Mouse (Mus musculus) midbrain, embryonic 14.5 days (tissue): ENCODE measurements around the gene Smad3. TPM values are rescaled to one million over a fixed set of nuclear protein-coding genes. Genes with fewer than 3 reads are reported as not detected.

ENCODE experiments used
- ATAC-seq: fragments of 200-750 bp; cut with Nextera tagmentation; 2 replicates; pipeline ENCODE4 v1.8.0; 2017; ENCODE audit warnings: moderate number of reproducible peaks, moderate library complexity; ENCODE audit not compliant: low FRiP score, low TSS enrichment
- DNase-seq: peaks from one replicate; pipeline ENCODE4 v3.0.0-alpha.2; 2015
- H3K27ac ChIP-seq: fragments of 300-500 bp; sonication (generic); replicated peaks from 2 replicates; pipeline ENCODE4 v1.5.1; 2014; ENCODE audit warnings: mild to moderate bottlenecking, low read depth, low read length, moderate library complexity
- H3K27me3 ChIP-seq: fragments of 300-500 bp; sonication (generic); 2 replicates; pipeline ENCODE4 v1.6.1; 2014; ENCODE audit warnings: low read length, control low read depth, mixed read lengths; ENCODE audit not compliant: control insufficient read depth, insufficient read depth
- H3K36me3 ChIP-seq: fragments of 300-500 bp; sonication (generic); 2 replicates; pipeline ENCODE4 v1.6.1; 2014; ENCODE audit warnings: low read length, control low read depth; ENCODE audit not compliant: control insufficient read depth, insufficient read depth
- H3K4me1 ChIP-seq: fragments of 300-500 bp; sonication (generic); 2 replicates; pipeline ENCODE4 v1.6.1; 2014; ENCODE audit warnings: mild to moderate bottlenecking, antibody characterized with exemption, low read length, control low read depth; ENCODE audit not compliant: control insufficient read depth, insufficient read depth
- H3K4me2 ChIP-seq: fragments of 300-500 bp; sonication (generic); 2 replicates; pipeline ENCODE4 v1.6.1; 2014; ENCODE audit warnings: mild to moderate bottlenecking, low read length, moderate library complexity
- H3K4me3 ChIP-seq: fragments of 300-500 bp; sonication (generic); replicated peaks from 2 replicates; pipeline ENCODE4 v1.5.1; 2014; ENCODE audit warnings: low read depth, low read length
- H3K9ac ChIP-seq: fragments of 300-500 bp; sonication (generic); replicated peaks from 2 replicates; pipeline ENCODE4 v1.6.1; 2014; ENCODE audit warnings: mild to moderate bottlenecking, low read length, moderate library complexity
- H3K9me3 ChIP-seq: fragments of 300-500 bp; sonication (generic); 2 replicates; pipeline ENCODE4 v1.6.1; 2016; ENCODE audit warnings: low read length, control low read depth, mixed read lengths; ENCODE audit not compliant: control insufficient read depth
- WGBS: fragments of 180-500 bp; shearing (Covaris S2); extraction: QIAGEN DNeasy Blood & Tissue Kit; methylation state at CpG from one replicate; pipeline ENCODE4 v1.1.7; 2014; 5-methylcytosine and 5-hydroxymethylcytosine counted together
- polyA plus RNA-seq: library from polyadenylated mRNA; unstranded; fragments of >200 nt; fragmentation: Nextera tagmentation; extraction: Ambion mirVana; gene quantifications from 2 replicates; pipeline ENCODE4 v1.2.1, GENCODE M21; 2014

The Smad3 gene
- polyA plus RNA-seq, 1 experiment from 2014 or later: 7.7 TPM

DNA sequence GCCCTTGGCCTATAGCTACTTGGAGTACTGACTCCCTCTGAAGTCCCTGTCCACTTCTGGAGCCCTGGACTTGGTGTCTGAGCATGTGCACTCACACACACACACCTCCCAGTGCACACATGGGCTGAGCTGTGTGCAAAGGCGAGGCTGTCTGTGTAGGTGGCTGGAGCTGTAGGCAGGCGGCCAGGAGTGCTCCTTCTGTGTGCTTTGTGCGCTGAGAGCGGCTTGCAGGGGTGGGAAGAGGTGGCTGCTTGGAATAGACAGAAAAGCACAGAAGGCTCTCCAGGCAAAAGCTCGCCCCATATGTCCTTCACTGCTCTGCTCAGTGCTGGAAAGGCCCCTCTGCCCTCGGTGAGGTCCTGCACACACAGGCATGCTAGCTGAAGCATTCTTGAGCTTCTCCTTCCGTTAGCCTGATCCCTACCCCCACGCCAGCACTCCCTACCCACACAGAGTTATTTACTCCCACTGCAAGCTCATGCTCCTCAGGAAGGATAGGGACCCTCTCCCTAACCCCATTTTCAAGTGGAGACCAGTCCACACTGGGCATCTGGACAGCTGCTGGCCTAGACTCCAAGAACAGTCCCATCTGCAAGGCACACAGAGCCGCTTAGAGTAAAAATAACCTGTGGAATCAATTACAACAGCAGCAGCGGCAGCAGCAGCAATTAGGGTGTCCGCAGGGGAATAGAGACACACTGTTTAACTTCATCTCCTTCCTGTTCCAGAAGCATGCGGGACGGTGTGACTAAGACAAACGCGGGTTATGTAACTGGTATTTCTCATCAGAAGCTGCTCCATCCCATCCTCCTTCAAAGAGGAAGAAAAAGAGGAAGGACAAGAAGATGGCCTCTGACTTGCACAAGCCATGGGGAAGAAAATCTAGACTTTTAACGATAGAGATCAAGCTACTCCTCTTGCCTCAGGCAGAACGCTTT is 22.4 kb upstream of the Smad3 start:
- Histone ChIP-seq H3K9me3 (no peaks in the 10 kb centered on the region), H3K27ac (no peak overlapping the region), H3K4me1 (0 out of 2 replicates have a peak, but pooled peaks cover 3% of the 10 kb centered on the region), H3K4me3 (no peak overlapping the region), H3K4me2 (no peak overlapping the region), H3K27me3 (no peaks in the 10 kb centered on the region), H3K36me3 (no peaks in the 10 kb centered on the region), H3K9ac (no peak overlapping the region)
- ATAC-seq (no peak), DNase-seq (no peak)
- WGBS: 62% methylated on average over 17 of the region's 17 CpGs

DNA sequence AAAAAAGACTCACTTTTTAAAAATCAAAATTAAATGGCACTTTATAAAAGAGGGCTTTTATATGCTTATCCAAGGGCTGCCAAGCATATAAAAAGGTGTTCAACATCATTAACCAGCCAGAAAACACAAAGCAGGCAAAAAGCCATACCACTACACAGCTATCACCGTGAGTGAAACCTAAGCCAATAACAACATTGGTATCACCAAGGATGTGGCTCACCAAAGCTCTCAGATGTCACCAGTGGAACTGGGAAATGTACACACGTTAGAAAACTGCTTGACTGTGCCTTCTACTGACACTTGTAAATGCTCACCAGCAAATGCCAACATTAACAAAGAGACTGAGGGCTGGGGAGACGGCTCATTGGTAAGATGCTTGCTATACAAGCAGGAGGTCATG is 18.9 kb upstream of the Smad3 start:
- no peaks in the 10 kb centered on the region for H3K9me3 ChIP-seq
- DNase-seq (no peak), ATAC-seq (no peak)
- no peaks in the 10 kb centered on the region for H3K4me1 ChIP-seq
- no peaks in the 10 kb centered on the region for H3K27me3 ChIP-seq
- no peak overlapping the region for H3K4me3 ChIP-seq
- no peak overlapping the region for H3K27ac ChIP-seq
- H3K9ac ChIP-seq: no peak overlapping the region
- H3K4me2 ChIP-seq: no peak overlapping the region
- WGBS: 87% methylated on average over 3 of the region's 3 CpGs
- no peaks in the 10 kb centered on the region for H3K36me3 ChIP-seq

DNA sequence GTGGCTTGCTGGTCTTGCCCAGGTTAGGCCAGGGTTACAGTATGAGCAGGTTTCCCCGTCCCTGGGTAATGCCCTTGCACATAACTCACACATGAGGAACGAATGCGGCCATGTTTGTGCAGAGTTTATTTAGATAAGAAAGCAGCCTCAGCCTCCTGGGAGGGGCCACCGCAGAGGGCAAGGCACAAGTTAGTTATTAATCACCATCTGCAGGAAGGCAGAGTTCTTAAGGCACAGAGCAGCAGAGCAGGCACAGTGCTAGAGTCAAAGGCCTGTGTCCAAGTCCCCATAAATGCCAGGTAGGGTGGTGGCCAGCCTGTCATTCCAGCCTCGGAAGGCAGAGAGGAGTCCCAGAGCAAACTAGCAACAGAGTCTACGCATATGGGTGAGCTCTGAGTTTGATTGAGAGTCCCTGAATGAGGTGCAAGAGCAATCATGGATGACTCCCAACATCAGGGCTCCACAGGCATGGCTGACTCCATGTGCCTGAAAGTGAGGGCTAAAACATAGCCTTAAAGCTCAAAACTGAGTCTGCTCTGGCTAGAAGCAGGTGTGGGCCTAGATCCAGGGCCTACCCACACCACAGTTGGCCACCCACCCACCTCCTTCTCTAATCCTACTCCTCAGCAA is 17.2 kb upstream of the Smad3 start:
- ATAC-seq (no peak), DNase-seq (no peak)
- Histone ChIP-seq H3K4me3 (no peak overlapping the region), H3K4me2 (no peak overlapping the region), H3K36me3 (no peaks in the 10 kb centered on the region), H3K9me3 (no peaks in the 10 kb centered on the region), H3K27me3 (no peaks in the 10 kb centered on the region), H3K4me1 (no peaks in the 10 kb centered on the region), H3K27ac (no peak overlapping the region), H3K9ac (no peak overlapping the region)
- 94% methylated on average over 6 of the region's 6 CpGs for WGBS

DNA sequence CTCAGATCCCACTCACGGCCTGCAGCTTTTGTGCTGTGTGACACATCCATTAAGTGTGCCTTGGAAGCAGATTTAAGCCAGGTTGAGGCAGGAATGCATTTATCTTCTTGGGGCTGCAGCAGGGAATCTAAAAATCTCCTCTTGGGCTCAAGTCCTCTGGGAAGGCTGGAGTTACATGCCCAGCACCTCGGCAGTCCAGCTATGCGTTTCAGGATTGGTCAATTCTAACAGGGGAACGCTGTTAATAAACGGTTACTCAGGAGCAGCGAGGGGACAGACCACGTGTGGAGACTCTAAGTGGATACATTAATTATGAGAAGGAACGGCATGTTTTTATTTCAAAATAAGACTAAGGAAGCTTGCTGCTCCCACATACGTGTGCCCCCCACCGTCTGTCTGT is 14.7 kb upstream of the Smad3 start:
- H3K4me1 ChIP-seq: no peaks in the 10 kb centered on the region
- ATAC-seq (no peak), DNase-seq (no peak)
- H3K27ac ChIP-seq: no peak overlapping the region
- no peaks in the 10 kb centered on the region for H3K27me3 ChIP-seq
- H3K4me2 ChIP-seq: no peak overlapping the region
- H3K36me3 ChIP-seq: no peaks in the 10 kb centered on the region
- H3K9me3 ChIP-seq: no peaks in the 10 kb centered on the region
- 57% methylated on average over 10 of the region's 10 CpGs for whole genome bisulfite sequencing
- no peak overlapping the region for H3K4me3 ChIP-seq
- H3K9ac ChIP-seq: no peak overlapping the region

DNA sequence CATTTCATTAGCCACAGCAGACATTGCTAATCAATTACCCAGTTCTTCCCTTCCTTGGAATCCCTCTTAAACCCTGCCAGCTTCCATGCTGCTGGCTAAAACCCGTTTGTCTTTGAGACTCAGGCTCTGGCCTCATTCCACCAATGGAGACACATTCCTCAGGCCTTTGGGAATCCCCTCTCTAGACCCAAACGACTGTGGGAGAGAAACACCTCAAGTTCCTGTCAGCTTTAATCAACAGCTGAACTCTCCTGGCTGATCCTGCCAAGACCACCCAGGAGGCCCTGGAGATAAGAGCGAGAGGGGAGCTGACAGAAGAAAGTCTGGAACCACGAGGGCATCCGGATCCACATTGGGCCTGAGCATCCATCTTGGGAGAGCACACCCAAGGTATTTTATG is 13.9 kb upstream of the Smad3 start:
- H3K4me1 ChIP-seq: no peaks in the 10 kb centered on the region
- H3K9ac ChIP-seq: no peak overlapping the region
- H3K27ac ChIP-seq: no peak overlapping the region
- no peak for DNase-seq
- no peaks in the 10 kb centered on the region for H3K36me3 ChIP-seq
- H3K4me3 ChIP-seq: no peak overlapping the region
- no peaks in the 10 kb centered on the region for H3K27me3 ChIP-seq
- H3K9me3 ChIP-seq: no peaks in the 10 kb centered on the region
- WGBS: 62% methylated on average over 5 of the region's 5 CpGs
- no peak for ATAC-seq
- no peak overlapping the region for H3K4me2 ChIP-seq

DNA sequence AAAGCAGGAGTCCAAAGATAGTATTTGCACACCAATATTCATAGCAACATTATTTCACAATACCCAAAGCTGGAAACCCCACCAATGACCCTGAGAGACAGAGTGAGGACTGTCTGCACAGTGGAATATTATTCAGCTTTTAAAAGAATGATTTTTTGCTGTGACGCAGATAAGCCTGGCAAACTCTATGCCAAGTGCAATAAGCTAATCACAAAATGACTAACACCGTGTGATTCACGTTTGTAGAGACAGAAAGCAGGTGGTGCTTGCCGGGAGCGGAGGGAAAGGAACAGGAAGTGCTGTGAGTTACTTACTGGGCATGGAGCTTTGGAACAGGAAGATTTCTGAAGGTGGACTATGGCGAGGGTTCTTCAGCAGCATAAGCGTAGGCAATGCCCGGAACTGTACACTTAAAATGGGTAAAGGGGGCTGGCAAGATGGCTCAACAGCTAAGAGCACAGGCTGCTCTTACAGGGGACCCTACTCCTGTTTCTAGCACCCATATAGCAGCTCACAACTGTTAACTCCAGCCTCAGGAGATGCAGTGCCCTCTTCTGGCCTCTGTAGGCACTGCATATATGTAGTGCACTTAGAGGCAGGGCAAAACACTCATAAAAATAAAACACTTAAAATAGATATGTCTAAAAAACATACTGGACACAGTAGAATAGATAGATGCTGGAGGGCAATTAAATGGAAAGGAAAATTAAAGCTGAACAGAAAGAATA is 3.7 kb upstream of the Smad3 start:
- Histone ChIP-seq H3K27me3 (no peaks in the 10 kb centered on the region; the same call in 1 of the 2 replicates), H3K9ac (no peak overlapping the region), H3K4me3 (no peak overlapping the region), H3K9me3 (no peaks in the 10 kb centered on the region), H3K27ac (no peak overlapping the region), H3K4me2 (no peak overlapping the region), H3K4me1 (peaks cover 12% of the 10 kb centered on the region), H3K36me3 (no peaks in the 10 kb centered on the region)
- ATAC-seq (no peak), DNase-seq (no peak)
- 98% methylated on average over 8 of the region's 8 CpGs for WGBS

DNA sequence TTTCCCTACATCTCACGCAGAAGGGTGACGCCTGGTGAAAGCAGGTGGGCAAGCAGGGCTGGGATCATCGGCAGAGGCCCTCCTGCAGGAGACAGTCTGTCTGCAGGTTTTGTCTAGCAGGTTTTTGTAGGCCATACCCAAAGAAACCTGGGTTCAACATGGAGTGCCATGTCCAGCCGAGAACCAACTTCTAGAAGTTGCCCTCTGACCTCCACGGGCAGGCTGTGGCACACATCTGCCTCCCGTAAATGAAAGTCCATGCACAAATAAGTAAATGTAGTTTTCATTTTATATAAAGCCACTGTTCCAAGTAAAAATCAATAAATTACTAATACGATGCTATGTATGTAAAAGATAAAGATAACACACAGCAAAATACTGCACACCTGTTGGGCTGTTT is 3.0 kb upstream of the Smad3 start:
- Histone ChIP-seq H3K4me3 (no peak overlapping the region), H3K4me2 (no peak overlapping the region), H3K9ac (no peak overlapping the region), H3K36me3 (no peaks in the 10 kb centered on the region), H3K4me1 (peaks cover 20% of the 10 kb centered on the region), H3K9me3 (no peaks in the 10 kb centered on the region), H3K27me3 (no peaks in the 10 kb centered on the region; the same call in 1 of the 2 replicates), H3K27ac (no peak overlapping the region)
- WGBS: 95% methylated on average over 7 of the region's 7 CpGs
- DNase-seq (no peak), ATAC-seq (no peak)

DNA sequence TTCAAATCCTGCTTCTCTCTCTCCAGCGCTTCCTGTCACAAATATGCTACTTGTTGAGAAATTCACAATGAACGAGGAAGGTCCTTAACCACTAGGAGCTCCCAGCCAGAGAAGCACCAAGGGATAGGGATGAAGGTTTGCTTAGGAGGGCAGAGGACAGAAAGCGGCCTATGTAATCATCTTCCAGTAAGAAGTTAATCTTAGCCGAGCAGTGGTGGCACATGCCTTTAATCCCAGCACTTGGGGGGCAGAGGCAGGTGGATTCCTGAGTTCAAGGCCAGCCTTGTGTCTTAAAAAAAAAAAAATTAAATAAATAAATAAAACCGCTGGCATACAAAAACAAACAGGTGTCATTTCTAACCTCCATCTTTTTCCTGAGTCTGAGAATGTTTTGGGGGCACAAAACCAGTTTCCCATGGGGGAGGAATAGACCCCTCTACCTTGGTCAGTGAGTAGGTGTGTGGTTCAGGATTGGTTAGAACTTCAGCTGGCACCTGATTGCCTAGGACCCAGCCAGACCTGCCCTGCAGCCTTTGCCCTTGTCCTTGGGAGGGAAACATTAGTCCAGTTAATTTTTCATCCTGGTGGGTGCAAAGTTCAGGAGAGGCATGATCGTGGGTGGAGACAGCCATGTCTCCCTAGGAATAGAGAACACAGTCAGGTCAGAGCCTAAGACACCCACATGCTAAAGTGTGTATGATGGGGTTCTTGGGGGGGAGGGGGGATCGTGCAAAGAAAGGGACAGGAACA is 2.4 kb upstream of the Smad3 start:
- H3K36me3 ChIP-seq: no peaks in the 10 kb centered on the region
- no peaks in the 10 kb centered on the region; the same call in 1 of the 2 replicates for H3K27me3 ChIP-seq
- H3K9me3 ChIP-seq: no peaks in the 10 kb centered on the region
- ATAC-seq (no peak), DNase-seq (no peak)
- WGBS: 76% methylated on average over 7 of the region's 7 CpGs
- H3K4me1 ChIP-seq: peaks cover 26% of the 10 kb centered on the region
- H3K4me2 ChIP-seq: no peak overlapping the region
- H3K9ac ChIP-seq: no peak overlapping the region
- H3K4me3 ChIP-seq: no peak overlapping the region
- no peak overlapping the region for H3K27ac ChIP-seq
